Mouse (Mus musculus): Measurements from ENCODE around the gene Fstl3.

- TF ChIP-seq CTCF (IDR thresholded peaks at IDR 0.05; ENCODE audit: low read depth) (no peak), EP300 (optimal IDR thresholded peaks at IDR 0.05) (no peak)
Observed at GRCm38 (mm10) chr10:79819606-79820005, 42.5 kb downstream of the Fstl3 start.

Data from stomach, postnatal 0 days (tissue).